Mouse (Mus musculus): Measurements from ENCODE around the gene St6galnac1.
"Not testable (repeated sequence)": the region's sequence is repeated elsewhere in the genome, so short reads cannot be mapped to it uniquely, and the experiment has no call there.

St6galnac1 gene

GRCm38 (mm10) chr11:116775407-116775806 lies at the start of gene St6galnac1:
St6galnac1 (minus strand) TSS chr11:116775507.
- no peak for DNase-seq (ENCODE audit: low spot score in 2 of 2)

- DNase-seq (ENCODE audit: low spot score in 2 of 2), result not testable (repeated sequence)
Measured at GRCm38 (mm10) chr11:116823885-116824284, 48.6 kb upstream of the St6galnac1 start.

- no peak for DNase-seq (ENCODE audit: low spot score in 2 of 2)
Measured at GRCm38 (mm10) chr11:116823255-116823654, 47.9 kb upstream of the St6galnac1 start.

- no peak for DNase-seq (ENCODE audit: low spot score in 2 of 2)
Measured at GRCm38 (mm10) chr11:116822626-116823025, 47.3 kb upstream of the St6galnac1 start.

GRCm38 (mm10) chr11:116822215-116822614 lies 46.9 kb upstream of the St6galnac1 start:
- DNase-seq (ENCODE audit: low spot score in 2 of 2), result no peak

- DNase-seq (ENCODE audit: low spot score in 2 of 2), result no peak
Measured at GRCm38 (mm10) chr11:116821057-116821940, 46.0 kb upstream of the St6galnac1 start.

GRCm38 (mm10) chr11:116819932-116820593 lies 44.8 kb upstream of the St6galnac1 start:
- no peak for DNase-seq (ENCODE audit: low spot score in 2 of 2)

GRCm38 (mm10) chr11:116818722-116819121 lies 43.4 kb upstream of the St6galnac1 start:
- DNase-seq (ENCODE audit: low spot score in 2 of 2), result no peak

GRCm38 (mm10) chr11:116817567-116817966 lies 42.3 kb upstream of the St6galnac1 start:
- DNase-seq (ENCODE audit: low spot score in 2 of 2), result no peak

GRCm38 (mm10) chr11:116816769-116817168 lies 41.5 kb upstream of the St6galnac1 start:
- DNase-seq (ENCODE audit: low spot score in 2 of 2), result no peak

GRCm38 (mm10) chr11:116814884-116815415 lies 39.6 kb upstream of the St6galnac1 start:
- no peak for DNase-seq (ENCODE audit: low spot score in 2 of 2)

GRCm38 (mm10) chr11:116814076-116814883 lies 39.0 kb upstream of the St6galnac1 start:
- no peak for DNase-seq (ENCODE audit: low spot score in 2 of 2)

- DNase-seq (ENCODE audit: low spot score in 2 of 2), result no peak
Measured at GRCm38 (mm10) chr11:116813610-116814009, 38.3 kb upstream of the St6galnac1 start.

- DNase-seq (ENCODE audit: low spot score in 2 of 2), result no peak
Measured at GRCm38 (mm10) chr11:116812793-116813529, 37.7 kb upstream of the St6galnac1 start.

- DNase-seq (ENCODE audit: low spot score in 2 of 2), result peak; percentile 64 to 65
Measured at GRCm38 (mm10) chr11:116810983-116811901, 35.9 kb upstream of the St6galnac1 start.

- DNase-seq (ENCODE audit: low spot score in 2 of 2), result no peak
Measured at GRCm38 (mm10) chr11:116810528-116810927, 35.2 kb upstream of the St6galnac1 start.

- DNase-seq (ENCODE audit: low spot score in 2 of 2), result no peak
Measured at GRCm38 (mm10) chr11:116809520-116809919, 34.2 kb upstream of the St6galnac1 start.

GRCm38 (mm10) chr11:116808811-116809395 lies 33.6 kb upstream of the St6galnac1 start:
- no peak for DNase-seq (ENCODE audit: low spot score in 2 of 2)

- DNase-seq (ENCODE audit: low spot score in 2 of 2), result peak; percentile 68 to 84
Measured at GRCm38 (mm10) chr11:116807938-116808606, 32.8 kb upstream of the St6galnac1 start.
